In genomic region chr6:140443374-140443773, GRCm38 (mm10) we compare ENCODE assay signal across 10 mouse cellular contexts. TPM values are rescaled to one million over a fixed set of nuclear protein-coding genes. Genes with fewer than 3 reads are reported as not detected.
DNase-seq lines count a peak whose midpoint lies in the region; ATAC-seq and TF ChIP-seq lines count a peak whose summit lies in the region.
"Had no signal": no experiment of that assay in that cellular context is flagged by ENCODE, and none has a peak within 500 bp of the region (broad histone marks: within the 10 kb centered on the region; RNA-seq: fewer than 3 reads in every experiment).

No protein-coding gene starts in this region.

- no peak overlapping the region for H3K27ac ChIP-seq in layer of hippocampus, adult 2 months
- H3K27ac ChIP-seq in ES-E14 (ENCODE audit: insufficient read depth, low read depth, low read length, poor library complexity, severe bottlenecking), result no peak overlapping the region
- no peak overlapping the region for H3K27ac ChIP-seq in forebrain, postnatal 0 days (ENCODE audit: low read depth, low read length)
- no peak overlapping the region for H3K27ac ChIP-seq in stomach, postnatal 0 days (replicated peaks)
- H3K27ac ChIP-seq: embryonic facial prominence, embryonic 15.5 days; lung, embryonic 15.5 days had no signal

- peaks cover 4% of the 10 kb centered on the region; the same call in 1 of the 2 replicates for H3K36me3 ChIP-seq in ES-E14 (ENCODE audit: control insufficient read depth, insufficient read depth, low read length, poor library complexity, severe bottlenecking)
- H3K36me3 ChIP-seq in forebrain, postnatal 0 days (ENCODE audit: insufficient read depth), result no peaks in the 10 kb centered on the region; the same call in 1 of the 2 replicates
- H3K36me3 ChIP-seq in stomach, postnatal 0 days (ENCODE audit: control insufficient read depth, insufficient read depth, low read length), result no peaks in the 10 kb centered on the region
- H3K36me3 ChIP-seq: lung, embryonic 15.5 days had no signal

- H3K27me3 ChIP-seq in forebrain, postnatal 0 days (ENCODE audit: insufficient read depth, low read length), result no peaks in the 10 kb centered on the region
- H3K27me3 ChIP-seq in stomach, postnatal 0 days (ENCODE audit: control insufficient read depth, insufficient read depth, low read length), result no peaks in the 10 kb centered on the region
- H3K27me3 ChIP-seq: embryonic facial prominence, embryonic 15.5 days; lung, embryonic 15.5 days had no signal

- ATAC-seq in forebrain, postnatal 0 days, result peak; percentile 24; the same call in 1 of the 2 replicates
- peak; percentile 31; the same call in 1 of the 2 replicates for ATAC-seq in stomach, postnatal 0 days (ENCODE audit: low FRiP score, low TSS enrichment)

- no peaks in the 10 kb centered on the region for H3K9me3 ChIP-seq in ES-E14 (ENCODE audit: control insufficient read depth, insufficient read depth, low read depth, low read length)
- H3K9me3 ChIP-seq in forebrain, postnatal 0 days (ENCODE audit: low read length), result no peaks in the 10 kb centered on the region
- H3K9me3 ChIP-seq in stomach, postnatal 0 days (ENCODE audit: control insufficient read depth, low read length), result no peaks in the 10 kb centered on the region
- H3K9me3 ChIP-seq: embryonic facial prominence, embryonic 15.5 days; lung, embryonic 15.5 days had no signal

- in situ Hi-C loops in ES-E14 (cut with MboI; ENCODE audit: low sequenced_read_pairs in 2 of 2, unreplicated experiment in 2 of 2), result no loop called here

- TF ChIP-seq CTCF in layer of hippocampus, adult 2 months (conservative IDR thresholded peaks at IDR 0.05), result peak; percentile 92
- TF ChIP-seq CTCF in forebrain, postnatal 0 days (IDR thresholded peaks at IDR 0.05; ENCODE audit: low read depth), result peak; percentile 85
- TF ChIP-seq CTCF in stomach, postnatal 0 days (IDR thresholded peaks at IDR 0.05; ENCODE audit: low read depth), result peak; percentile 88

- no peak overlapping the region for H3K9ac ChIP-seq in ES-E14 (ENCODE audit: insufficient read depth, low read depth, low read length, poor library complexity, severe bottlenecking)
- H3K9ac ChIP-seq in forebrain, postnatal 0 days, result no peak overlapping the region
- H3K9ac ChIP-seq in stomach, postnatal 0 days (ENCODE audit: low read length), result no peak overlapping the region
- H3K9ac ChIP-seq: embryonic facial prominence, embryonic 15.5 days; lung, embryonic 15.5 days had no signal

- 88% methylated on average over 5 of the region's 5 CpGs for WGBS in forebrain, postnatal 0 days
- 88% methylated on average over 5 of the region's 5 CpGs for WGBS in stomach, postnatal 0 days

- DNase-seq in layer of hippocampus, adult 2 months (ENCODE audit: low spot score in 2 of 2), result peak in 1 of 2 experiments; percentile 42
- DNase-seq in layer of hippocampus, adult 9-11 months, result no peak
- peak; percentile 69 for DNase-seq in ES-E14 (ENCODE audit: low read depth, low spot score)
- peak; percentile 45 for DNase-seq in c-Kit-positive CD71-positive TER-119-positive erythroid progenitor cells, embryonic 14.5 days (ENCODE audit: low spot score)
- DNase-seq in forebrain, postnatal 0 days, result peak; percentile 83
- peak; percentile 33 to 58 for DNase-seq in kidney, adult 8-10 months
- DNase-seq in lung, postnatal 36 days, result peak; percentile 79
- DNase-seq in stomach, postnatal 0 days (ENCODE audit: low spot score), result peak; percentile 79

- H3K4me3 ChIP-seq in layer of hippocampus, adult 2 months, result no peak overlapping the region
- H3K4me3 ChIP-seq in ES-E14 (ENCODE audit: insufficient read depth in 1 of 2, low read depth in 1 of 2, low read length in 2 of 2, poor library complexity in 1 of 2, severe bottlenecking in 1 of 2), result no peak overlapping the region
- H3K4me3 ChIP-seq in forebrain, postnatal 0 days (ENCODE audit: low read depth, low read length), result no peak overlapping the region
- no peak overlapping the region for H3K4me3 ChIP-seq in stomach, postnatal 0 days (ENCODE audit: low read depth, low read length)
- H3K4me3 ChIP-seq: embryonic facial prominence, embryonic 15.5 days; lung, embryonic 15.5 days had no signal

- H3K4me2 ChIP-seq in forebrain, postnatal 0 days (ENCODE audit: low read depth), result no peak overlapping the region
- H3K4me2 ChIP-seq in stomach, postnatal 0 days (replicated peaks; ENCODE audit: low read depth), result no peak overlapping the region
- H3K4me2 ChIP-seq: embryonic facial prominence, embryonic 15.5 days; lung, embryonic 15.5 days had no signal

- no peak for TF ChIP-seq EP300 in stomach, postnatal 0 days (optimal IDR thresholded peaks at IDR 0.05)

- peaks cover 0 to 8% of the 10 kb centered on the region in 2 experiments; a peak in 2 of 4 replicates for H3K4me1 ChIP-seq in ES-E14 (ENCODE audit: control insufficient read depth in 2 of 2, insufficient read depth in 2 of 2, low read length in 2 of 2, poor library complexity in 1 of 2)
- no peaks in the 10 kb centered on the region for H3K4me1 ChIP-seq in forebrain, postnatal 0 days (ENCODE audit: insufficient read depth)
- H3K4me1 ChIP-seq in stomach, postnatal 0 days (replicated peaks; ENCODE audit: control insufficient read depth, insufficient read depth), result no peaks in the 10 kb centered on the region
- H3K4me1 ChIP-seq: embryonic facial prominence, embryonic 15.5 days had no signal

TF ChIP-seq in ES-E14, 5 proteins besides CTCF, POLR2A, EP300 and RAD21:
- TF ChIP-seq ZC3H11A (IDR thresholded peaks at IDR 0.05; ENCODE audit: borderline replicate concordance, low read depth, low read length), result 0 out of 2 replicates have a peak, but pooled peaks have one; percentile 5
- TF ChIP-seq MAFK (IDR thresholded peaks at IDR 0.05; ENCODE audit: insufficient read depth, low read depth, low read length), result no peak
- TF ChIP-seq ZNF384 (IDR thresholded peaks at IDR 0.05; ENCODE audit: low read depth, low read length), result no peak
- no peak for TF ChIP-seq HCFC1 (IDR thresholded peaks at IDR 0.05; ENCODE audit: borderline replicate concordance, insufficient read depth, low read length)

RNA-seq across cellular contexts. Expression of gene Plekha5, which starts 19.5 kb away (rescaled TPM):
- total RNA-seq in layer of hippocampus, adult 2 months (2021), result 100 to 1,000 TPM; 109 to 125 TPM
- total RNA-seq in ES-E14 (2012; rRNA removed), result 22.6 and 26.1 TPM in 2 replicates
- 32.0 and 34.0 TPM in 2 replicates for total RNA-seq in forebrain, postnatal 0 days (2014; rRNA removed)
- polyA plus RNA-seq in forebrain, postnatal 0 days (2015; fragmentation: Nextera tagmentation; extraction: Ambion mirVana), result 9.7 and 15.9 TPM in 2 replicates
- 23.1 and 24.2 TPM in 2 replicates for polyA plus RNA-seq in stomach, postnatal 0 days (2015; fragmentation: Nextera tagmentation; extraction: Ambion mirVana)
